Mouse (Mus musculus) limb, embryonic 14.5 days (tissue): ENCODE measurements at regions not wholly inside any gene's neighbourhood (a gene's known extent, or its start where the extent isn't known, plus 50 kb on each side); places are given as distances from the start of the nearest gene placed in this dataset.

ENCODE experiments used
- ATAC-seq: fragments of 200-750 bp; cut with Nextera tagmentation; 2 replicates; pipeline ENCODE4 v1.8.0; 2017; ENCODE audit warnings: low read depth, moderate number of reproducible peaks, moderate TSS enrichment; ENCODE audit not compliant: low FRiP score
- DNase-seq: peaks from one replicate; pipeline ENCODE4 v3.0.0-alpha.2; 2015; ENCODE audit warnings: low spot score
- H3K27ac ChIP-seq: fragments of 300-500 bp; sonication (generic); replicated peaks from 2 replicates; pipeline ENCODE4 v1.5.1; 2014; ENCODE audit warnings: low read depth, mild to moderate bottlenecking, low read length, moderate library complexity, mixed read lengths
- H3K27me3 ChIP-seq: fragments of 300-500 bp; sonication (generic); 2 replicates; pipeline ENCODE4 v1.6.1; 2014; ENCODE audit warnings: low read length, mixed read lengths; ENCODE audit not compliant: control insufficient read depth, insufficient read depth
- H3K36me3 ChIP-seq: fragments of 300-500 bp; sonication (generic); 2 replicates; pipeline ENCODE4 v1.6.1; 2014; ENCODE audit warnings: mild to moderate bottlenecking, low read length, moderate library complexity, mixed read lengths; ENCODE audit not compliant: control insufficient read depth, insufficient read depth
- H3K4me1 ChIP-seq: fragments of 300-500 bp; sonication (generic); 2 replicates; pipeline ENCODE4 v1.6.1; 2014; ENCODE audit warnings: antibody characterized with exemption, low read length, mixed read lengths; ENCODE audit not compliant: control insufficient read depth, insufficient read depth
- H3K4me2 ChIP-seq: fragments of 300-500 bp; sonication (generic); replicated peaks from 2 replicates; pipeline ENCODE4 v1.6.1; 2014; ENCODE audit warnings: low read depth, mild to moderate bottlenecking, low read length, moderate library complexity; ENCODE audit not compliant: severe bottlenecking
- H3K4me3 ChIP-seq: fragments of 300-500 bp; sonication (generic); replicated peaks from 2 replicates; pipeline ENCODE4 v1.5.1; 2014; ENCODE audit warnings: low read length
- H3K9ac ChIP-seq: fragments of 300-500 bp; sonication (generic); 2 replicates; pipeline ENCODE4 v1.6.1; 2014; ENCODE audit warnings: mild to moderate bottlenecking, low read depth, low read length, moderate library complexity; ENCODE audit not compliant: severe bottlenecking
- H3K9me3 ChIP-seq: fragments of 300-500 bp; sonication (generic); 2 replicates; pipeline ENCODE4 v1.6.1; 2016; ENCODE audit warnings: low read length; ENCODE audit not compliant: control insufficient read depth
- POLR2A ChIP-seq: fragments of 200-500 bp; IDR thresholded peaks from 2 replicates; pipeline ENCODE4 v1.8.0; 2012; ENCODE audit warnings: inconsistent platforms, mild to moderate bottlenecking, moderate library complexity, borderline replicate concordance; ENCODE audit not compliant: insufficient read depth, insufficient read length; ENCODE audit errors: extremely low read depth
- WGBS: fragments of 180-500 bp; shearing (Covaris S2); extraction: QIAGEN DNeasy Blood & Tissue Kit; methylation state at CpG from one replicate; pipeline ENCODE4 v1.1.7; 2014; 5-methylcytosine and 5-hydroxymethylcytosine counted together

- 94% methylated on average over 4 of the region's 4 CpGs for WGBS
- DNase-seq (no peak), ATAC-seq (no peak)
- no peaks in the 10 kb centered on the region for H3K4me1 ChIP-seq
- no peaks in the 10 kb centered on the region for H3K36me3 ChIP-seq
- H3K9me3 ChIP-seq: no peaks in the 10 kb centered on the region
- no peak overlapping the region for H3K9ac ChIP-seq
- no peak for TF ChIP-seq POLR2A
- H3K27ac ChIP-seq: no peak overlapping the region
- H3K4me3 ChIP-seq: no peak overlapping the region
- no peaks in the 10 kb centered on the region for H3K27me3 ChIP-seq
- H3K4me2 ChIP-seq: no peak overlapping the region
Observed at GRCm38 (mm10) chr1:105170114-105170506, 186.4 kb downstream of the Rnf152 start.

- H3K27me3 ChIP-seq: no peaks in the 10 kb centered on the region
- 85% methylated on average over 1 of the region's 1 CpGs for WGBS
- TF ChIP-seq POLR2A: no peak
- 0 out of 2 replicates have a peak overlapping the region, but pooled peaks have one; percentile 7 for H3K27ac ChIP-seq
- no peak for DNase-seq
- H3K4me3 ChIP-seq: no peak overlapping the region
- H3K9ac ChIP-seq: no peak overlapping the region
- no peak overlapping the region for H3K4me2 ChIP-seq
- no peaks in the 10 kb centered on the region for H3K36me3 ChIP-seq
- H3K4me1 ChIP-seq: no peaks in the 10 kb centered on the region
- H3K9me3 ChIP-seq: no peaks in the 10 kb centered on the region
- ATAC-seq: no peak
Observed at GRCm38 (mm10) chr1:105169455-105170113, 186.9 kb downstream of the Rnf152 start.

- DNase-seq (no peak), ATAC-seq (no peak)
- Histone ChIP-seq H3K27me3 (no peaks in the 10 kb centered on the region), H3K27ac (no peak overlapping the region), H3K4me1 (no peaks in the 10 kb centered on the region), H3K36me3 (no peaks in the 10 kb centered on the region), H3K4me3 (no peak overlapping the region), H3K9ac (no peak overlapping the region), H3K9me3 (no peaks in the 10 kb centered on the region), H3K4me2 (no peak overlapping the region)
- no peak for TF ChIP-seq POLR2A
- WGBS: 76% methylated on average over 1 of the region's 1 CpGs
Observed at GRCm38 (mm10) chr1:105168808-105169207, 187.7 kb downstream of the Rnf152 start.

GRCm38 (mm10) chr1:105157459-105158124, 198.9 kb downstream of the Rnf152 start:
- H3K4me2 ChIP-seq: no peak overlapping the region
- TF ChIP-seq POLR2A: no peak
- H3K9me3 ChIP-seq: no peaks in the 10 kb centered on the region
- ATAC-seq: no peak
- H3K36me3 ChIP-seq: no peaks in the 10 kb centered on the region
- no peaks in the 10 kb centered on the region for H3K27me3 ChIP-seq
- H3K4me1 ChIP-seq: no peaks in the 10 kb centered on the region
- DNase-seq: no peak
- WGBS: 72% methylated on average over 2 of the region's 2 CpGs
- H3K4me3 ChIP-seq: no peak overlapping the region
- H3K9ac ChIP-seq: no peak overlapping the region
- H3K27ac ChIP-seq: no peak overlapping the region

- no peak for TF ChIP-seq POLR2A
- Histone ChIP-seq H3K27me3 (no peaks in the 10 kb centered on the region), H3K4me1 (no peaks in the 10 kb centered on the region), H3K36me3 (no peaks in the 10 kb centered on the region), H3K9me3 (no peaks in the 10 kb centered on the region), H3K4me2 (no peak overlapping the region), H3K9ac (no peak overlapping the region), H3K4me3 (no peak overlapping the region), H3K27ac (no peak overlapping the region)
- no peak for DNase-seq
- no peak for ATAC-seq
- 75% methylated on average over 6 of the region's 6 CpGs for WGBS
Observed at GRCm38 (mm10) chr1:105152175-105152828, 204.2 kb downstream of the Rnf152 start.
